Mouse (Mus musculus): ENCODE results near the gene Anapc15-ps. TPM values are rescaled to one million over a fixed set of nuclear protein-coding genes. Genes with fewer than 3 reads are reported as not detected.

Gene Anapc15-ps
- polyA plus RNA-seq, 1 experiment from 2014 or later, result not detected

GRCm38 (mm10) chr10:95658836-95659343 lies 14.4 kb downstream of the Anapc15-ps start:
- H3K27ac ChIP-seq (ENCODE audit: low read depth, low read length), result no peak overlapping the region
- no peak overlapping the region for H3K4me3 ChIP-seq (ENCODE audit: low read depth, low read length)
- H3K9ac ChIP-seq (ENCODE audit: low read depth, low read length), result no peak overlapping the region
- ATAC-seq, result no peak
- no peaks in the 10 kb centered on the region for H3K4me1 ChIP-seq (replicated peaks; ENCODE audit: control insufficient read depth, insufficient read depth, low read length)
- WGBS, result 18% methylated on average over 6 of the region's 6 CpGs
- H3K9me3 ChIP-seq (ENCODE audit: control insufficient read depth), result no peaks in the 10 kb centered on the region
- no peaks in the 10 kb centered on the region for H3K36me3 ChIP-seq (ENCODE audit: control insufficient read depth, insufficient read depth)
- H3K27me3 ChIP-seq (replicated peaks; ENCODE audit: control insufficient read depth, insufficient read depth, low read length), result no peaks in the 10 kb centered on the region
- no peak overlapping the region for H3K4me2 ChIP-seq (replicated peaks; ENCODE audit: low read depth)
- no peak for TF ChIP-seq CTCF (IDR thresholded peaks at IDR 0.05; ENCODE audit: low read depth)

DNA sequence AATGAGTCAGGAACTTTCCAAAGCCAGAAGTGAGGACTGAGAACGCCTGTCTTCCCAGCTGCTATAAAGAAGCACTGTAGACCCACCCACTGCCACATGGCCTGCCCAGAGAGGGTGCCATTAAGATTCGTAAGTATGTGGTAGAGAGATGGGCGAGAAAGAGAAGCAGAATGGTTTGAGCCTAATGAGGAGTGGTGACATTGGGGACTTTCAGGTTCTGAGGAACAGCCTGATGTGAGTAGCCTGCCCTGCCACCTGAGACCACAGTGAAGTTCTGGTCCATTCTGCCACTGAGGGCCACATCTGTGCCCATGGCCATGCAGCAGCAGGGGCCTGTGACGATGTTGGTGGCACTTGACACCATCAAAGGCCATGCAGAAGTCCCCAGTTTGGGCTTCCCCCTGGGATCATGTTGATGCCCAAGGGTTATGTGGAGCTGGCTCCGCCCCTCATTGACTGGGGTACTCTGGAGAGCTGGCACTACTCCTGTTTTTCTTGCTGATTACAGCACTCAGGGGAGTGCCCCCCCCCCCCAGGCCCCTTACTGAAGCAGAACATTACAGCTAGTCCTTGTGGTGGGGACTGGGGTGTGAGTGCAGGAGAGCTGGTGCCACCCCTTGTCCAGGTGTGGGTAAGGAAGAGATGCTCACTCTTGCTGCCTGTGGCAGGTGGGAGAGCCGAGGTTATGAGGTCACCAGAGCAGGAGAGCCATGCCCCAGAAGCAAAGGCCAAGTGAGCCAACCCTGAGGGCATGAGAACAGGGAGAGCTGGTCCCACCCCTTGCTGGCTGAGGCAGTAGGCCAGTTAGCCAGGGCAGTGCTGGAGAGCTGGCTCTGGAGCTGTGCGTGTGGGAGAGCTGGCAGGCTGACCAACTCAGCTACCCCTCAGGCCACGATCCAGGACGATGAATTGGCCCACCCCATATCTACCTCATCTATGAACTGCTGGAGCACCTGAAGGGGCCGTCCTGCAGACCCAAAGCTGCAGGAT lies 16.7 kb downstream of the Anapc15-ps start:
- ATAC-seq, result no peak
- 86% methylated on average over 10 of the region's 10 CpGs for WGBS

GRCm38 (mm10) chr10:95652131-95652530 lies 21.1 kb downstream of the Anapc15-ps start:
- no peak for TF ChIP-seq CTCF (IDR thresholded peaks at IDR 0.05; ENCODE audit: low read depth)
- WGBS, result 85% methylated on average over 5 of the region's 5 CpGs
- no peaks in the 10 kb centered on the region for H3K36me3 ChIP-seq (ENCODE audit: control insufficient read depth, insufficient read depth)

More for the DNA sequence above, 16.7 kb downstream of the Anapc15-ps start:
- Histone ChIP-seq H3K9ac (ENCODE audit: low read depth, low read length) (no peak overlapping the region), H3K4me3 (ENCODE audit: low read depth, low read length) (no peak overlapping the region), H3K4me1 (replicated peaks; ENCODE audit: control insufficient read depth, insufficient read depth, low read length) (no peaks in the 10 kb centered on the region), H3K27me3 (replicated peaks; ENCODE audit: control insufficient read depth, insufficient read depth, low read length) (no peaks in the 10 kb centered on the region), H3K27ac (ENCODE audit: low read depth, low read length) (no peak overlapping the region), H3K36me3 (ENCODE audit: control insufficient read depth, insufficient read depth) (no peaks in the 10 kb centered on the region), H3K4me2 (replicated peaks; ENCODE audit: low read depth) (no peak overlapping the region), H3K9me3 (ENCODE audit: control insufficient read depth) (no peaks in the 10 kb centered on the region)
- TF ChIP-seq CTCF (IDR thresholded peaks at IDR 0.05; ENCODE audit: low read depth), result no peak

DNA sequence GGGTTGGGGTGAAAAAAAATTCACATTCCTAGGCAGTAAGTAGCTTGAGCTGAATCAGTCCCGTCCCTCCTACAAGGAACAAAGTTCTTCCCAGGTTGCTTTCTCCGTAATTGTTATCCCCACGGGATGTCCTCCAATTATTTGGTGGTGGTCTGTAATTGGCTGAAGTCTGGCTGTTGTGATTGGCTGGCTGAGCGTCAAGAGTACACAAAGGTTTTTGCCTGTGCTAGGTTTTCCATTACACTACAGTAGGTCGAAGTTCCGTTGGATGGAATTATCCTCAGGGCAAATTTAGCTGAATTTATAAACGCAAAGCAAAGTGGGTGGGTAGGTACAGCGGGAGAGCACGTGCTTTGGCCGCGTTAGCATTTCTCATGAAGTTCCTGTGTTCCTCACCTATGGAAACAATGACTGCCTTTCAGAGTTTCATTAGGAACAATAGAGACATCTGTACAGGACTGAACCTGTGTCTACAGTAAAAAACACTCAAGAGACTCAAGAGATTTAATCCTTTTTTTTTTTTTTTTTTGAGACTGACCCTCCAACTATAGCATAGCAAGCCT lies 24.8 kb downstream of the Anapc15-ps start:
- no peaks in the 10 kb centered on the region for H3K36me3 ChIP-seq (ENCODE audit: control insufficient read depth, insufficient read depth)
- H3K4me3 ChIP-seq (ENCODE audit: low read depth, low read length), result no peak overlapping the region
- 92% methylated on average over 11 of the region's 11 CpGs for WGBS
- H3K4me1 ChIP-seq (replicated peaks; ENCODE audit: control insufficient read depth, insufficient read depth, low read length), result peaks cover 5% of the 10 kb centered on the region; the same call in 1 of the 2 replicates
- TF ChIP-seq CTCF (IDR thresholded peaks at IDR 0.05; ENCODE audit: low read depth), result no peak
- H3K9me3 ChIP-seq (ENCODE audit: control insufficient read depth), result no peaks in the 10 kb centered on the region
- H3K27ac ChIP-seq (ENCODE audit: low read depth, low read length), result no peak overlapping the region
- ATAC-seq, result no peak
- no peak overlapping the region for H3K4me2 ChIP-seq (replicated peaks; ENCODE audit: low read depth)
- H3K27me3 ChIP-seq (replicated peaks; ENCODE audit: control insufficient read depth, insufficient read depth, low read length), result no peaks in the 10 kb centered on the region
- no peak overlapping the region for H3K9ac ChIP-seq (ENCODE audit: low read depth, low read length)

More at GRCm38 (mm10) chr10:95652131-95652530, 21.1 kb downstream of the Anapc15-ps start:
- no peak overlapping the region for H3K4me2 ChIP-seq (replicated peaks; ENCODE audit: low read depth)
- no peak overlapping the region for H3K9ac ChIP-seq (ENCODE audit: low read depth, low read length)
- H3K9me3 ChIP-seq (ENCODE audit: control insufficient read depth), result no peaks in the 10 kb centered on the region
- no peak overlapping the region for H3K4me3 ChIP-seq (ENCODE audit: low read depth, low read length)
- no peak overlapping the region for H3K27ac ChIP-seq (ENCODE audit: low read depth, low read length)
- no peaks in the 10 kb centered on the region for H3K27me3 ChIP-seq (replicated peaks; ENCODE audit: control insufficient read depth, insufficient read depth, low read length)
- no peak for ATAC-seq
- H3K4me1 ChIP-seq (replicated peaks; ENCODE audit: control insufficient read depth, insufficient read depth, low read length), result peaks cover 5% of the 10 kb centered on the region; the same call in 1 of the 2 replicates

DNA sequence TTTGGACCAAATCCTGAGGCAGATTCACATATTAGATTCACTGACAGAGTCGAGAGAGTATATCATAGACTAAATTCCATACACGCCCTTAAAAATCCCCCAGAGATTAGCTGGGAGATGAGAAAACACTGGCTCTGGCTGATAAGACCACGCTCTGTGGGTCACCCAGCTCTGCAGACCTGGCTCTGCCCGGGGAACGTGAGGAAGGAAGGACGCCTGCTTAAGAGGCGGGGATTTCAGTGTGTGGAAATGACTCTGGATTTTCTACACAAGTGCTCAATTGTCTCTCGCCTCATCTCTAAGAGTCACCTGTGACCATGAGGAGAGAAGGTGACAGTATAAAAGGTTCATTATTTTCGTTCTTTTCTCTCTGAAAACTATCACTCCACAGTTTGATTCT lies 26.1 kb downstream of the Anapc15-ps start:
- Histone ChIP-seq H3K9me3 (ENCODE audit: control insufficient read depth) (no peaks in the 10 kb centered on the region), H3K9ac (ENCODE audit: low read depth, low read length) (no peak overlapping the region), H3K4me3 (ENCODE audit: low read depth, low read length) (no peak overlapping the region), H3K36me3 (ENCODE audit: control insufficient read depth, insufficient read depth) (no peaks in the 10 kb centered on the region), H3K27me3 (replicated peaks; ENCODE audit: control insufficient read depth, insufficient read depth, low read length) (no peaks in the 10 kb centered on the region), H3K27ac (ENCODE audit: low read depth, low read length) (peak overlapping the region; percentile 51; the same call in 1 of the 2 replicates), H3K4me2 (replicated peaks; ENCODE audit: low read depth) (no peak overlapping the region), H3K4me1 (replicated peaks; ENCODE audit: control insufficient read depth, insufficient read depth, low read length) (peaks cover 12% of the 10 kb centered on the region)
- ATAC-seq, result no peak
- 33% methylated on average over 9 of the region's 9 CpGs for WGBS
- TF ChIP-seq CTCF (IDR thresholded peaks at IDR 0.05; ENCODE audit: low read depth), result no peak

- Histone ChIP-seq H3K9me3 (ENCODE audit: control insufficient read depth) (no peaks in the 10 kb centered on the region), H3K4me3 (ENCODE audit: low read depth, low read length) (no peak overlapping the region), H3K36me3 (ENCODE audit: control insufficient read depth, insufficient read depth) (no peaks in the 10 kb centered on the region), H3K27ac (ENCODE audit: low read depth, low read length) (peak overlapping the region; percentile 76), H3K4me2 (replicated peaks; ENCODE audit: low read depth) (no peak overlapping the region), H3K4me1 (replicated peaks; ENCODE audit: control insufficient read depth, insufficient read depth, low read length) (peaks cover 12% of the 10 kb centered on the region), H3K9ac (ENCODE audit: low read depth, low read length) (no peak overlapping the region), H3K27me3 (replicated peaks; ENCODE audit: control insufficient read depth, insufficient read depth, low read length) (no peaks in the 10 kb centered on the region)
- 54% methylated on average over 10 of the region's 10 CpGs for WGBS
- no peak for TF ChIP-seq CTCF (IDR thresholded peaks at IDR 0.05; ENCODE audit: low read depth)
- ATAC-seq, result peak; percentile 78
Observed at GRCm38 (mm10) chr10:95646576-95646975, 26.7 kb downstream of the Anapc15-ps start.

Data from intestine, postnatal 0 days (tissue).